Mouse (Mus musculus) liver, embryonic 14.5 days (tissue): ENCODE measurements around the gene Nol11. TPM values are rescaled to one million over a fixed set of nuclear protein-coding genes. Genes with fewer than 3 reads are reported as not detected.

ENCODE experiments used
- ATAC-seq: fragments of 200-750 bp; cut with Nextera tagmentation; 2 replicates; pipeline ENCODE4 v1.8.0; 2017; ENCODE audit warnings: moderate number of reproducible peaks, mild to moderate bottlenecking, moderate library complexity; ENCODE audit not compliant: insufficient read depth
- DNase-seq, 3 experiments: peaks; one replicate each; pipeline ENCODE4 v3.0.0-alpha.2; 2012 to 2013; ENCODE audit warnings: low read depth in 3 of 3, low spot score in 3 of 3
- H3K27ac ChIP-seq: fragments of 300-500 bp; sonication (generic); 2 replicates; pipeline ENCODE4 v1.5.1; 2014; ENCODE audit warnings: moderate library complexity, mild to moderate bottlenecking, control low read depth, inconsistent platforms
- H3K27me3 ChIP-seq: fragments of 300-500 bp; sonication (generic); 2 replicates; pipeline ENCODE4 v1.6.1; 2014; ENCODE audit warnings: mild to moderate bottlenecking, low read length, moderate library complexity; ENCODE audit not compliant: control insufficient read depth, insufficient read depth
- H3K36me3 ChIP-seq: fragments of 300-500 bp; sonication (generic); replicated peaks from 2 replicates; pipeline ENCODE4 v1.6.1; 2014; ENCODE audit warnings: low read depth; ENCODE audit not compliant: control insufficient read depth, insufficient read depth
- H3K4me1 ChIP-seq, 2 experiments: fragments of 200-500 bp in 1 of 2; fragments of 300-500 bp in 1 of 2; sonication (generic) in 1 of 2; replicated peaks; 2 replicates each; pipeline ENCODE4 v1.6.1; 2012 to 2014; ENCODE audit warnings: antibody characterized with exemption in 1 of 2, inconsistent platforms in 1 of 2, low read length in 1 of 2; ENCODE audit not compliant: control insufficient read depth in 2 of 2, insufficient read depth in 2 of 2
- H3K4me2 ChIP-seq: fragments of 300-500 bp; sonication (generic); 2 replicates; pipeline ENCODE4 v1.6.1; 2014; ENCODE audit warnings: low read depth, mild to moderate bottlenecking, control low read depth, moderate library complexity
- H3K4me3 ChIP-seq, 2 experiments: fragments of 200-500 bp in 1 of 2; fragments of 300-500 bp in 1 of 2; sonication (generic) in 1 of 2; 2 replicates each; pipeline ENCODE4 v1.5.1; 2012 to 2014; ENCODE audit warnings: low read depth in 2 of 2, low read length in 2 of 2, mild to moderate bottlenecking in 2 of 2, control low read depth in 1 of 2, inconsistent platforms in 1 of 2, moderate library complexity in 1 of 2; ENCODE audit not compliant: insufficient read depth in 1 of 2
- H3K9ac ChIP-seq: fragments of 300-500 bp; sonication (generic); replicated peaks from 2 replicates; pipeline ENCODE4 v1.6.1; 2014; ENCODE audit warnings: mild to moderate bottlenecking, control low read depth, moderate library complexity
- H3K9me3 ChIP-seq: fragments of 300-500 bp; sonication (generic); 2 replicates; pipeline ENCODE4 v1.6.1; 2016; ENCODE audit warnings: low read length, mixed read lengths; ENCODE audit not compliant: control insufficient read depth
- CTCF ChIP-seq: IDR thresholded peaks from 2 replicates; pipeline ENCODE4 v1.5.1; 2016; ENCODE audit warnings: antibody characterized with exemption, low read depth, control low read depth
- EP300 ChIP-seq: IDR thresholded peaks from 2 replicates; pipeline ENCODE4 v1.6.1; 2016; ENCODE audit warnings: antibody characterized with exemption, low read depth
- WGBS: fragments of 180-500 bp; shearing (Covaris S2); extraction: QIAGEN DNeasy Blood & Tissue Kit; methylation state at CpG from one replicate; pipeline ENCODE4 v1.1.7; 2014; ENCODE audit not compliant: insufficient replicate concordance; 5-methylcytosine and 5-hydroxymethylcytosine counted together
- polyA plus RNA-seq, 2 experiments: library from polyadenylated mRNA; depleted of rRNA in 1 of 2; stranded (reverse) in 1 of 2; unstranded in 1 of 2; fragments of >200 nt; fragmentation: Nextera tagmentation in 1 of 2; extraction: Ambion mirVana in 1 of 2; gene quantifications; 2 replicates each; pipeline versions ENCODE4 v1.2.1 to v1.2.3; 2012 to 2014

Nol11 gene
- polyA plus RNA-seq (2012; rRNA removed) (7.0 and 11.3 TPM in 2 replicates), polyA plus RNA-seq (2014; fragmentation: Nextera tagmentation; extraction: Ambion mirVana) (19.9 and 20.5 TPM in 2 replicates)

DNA sequence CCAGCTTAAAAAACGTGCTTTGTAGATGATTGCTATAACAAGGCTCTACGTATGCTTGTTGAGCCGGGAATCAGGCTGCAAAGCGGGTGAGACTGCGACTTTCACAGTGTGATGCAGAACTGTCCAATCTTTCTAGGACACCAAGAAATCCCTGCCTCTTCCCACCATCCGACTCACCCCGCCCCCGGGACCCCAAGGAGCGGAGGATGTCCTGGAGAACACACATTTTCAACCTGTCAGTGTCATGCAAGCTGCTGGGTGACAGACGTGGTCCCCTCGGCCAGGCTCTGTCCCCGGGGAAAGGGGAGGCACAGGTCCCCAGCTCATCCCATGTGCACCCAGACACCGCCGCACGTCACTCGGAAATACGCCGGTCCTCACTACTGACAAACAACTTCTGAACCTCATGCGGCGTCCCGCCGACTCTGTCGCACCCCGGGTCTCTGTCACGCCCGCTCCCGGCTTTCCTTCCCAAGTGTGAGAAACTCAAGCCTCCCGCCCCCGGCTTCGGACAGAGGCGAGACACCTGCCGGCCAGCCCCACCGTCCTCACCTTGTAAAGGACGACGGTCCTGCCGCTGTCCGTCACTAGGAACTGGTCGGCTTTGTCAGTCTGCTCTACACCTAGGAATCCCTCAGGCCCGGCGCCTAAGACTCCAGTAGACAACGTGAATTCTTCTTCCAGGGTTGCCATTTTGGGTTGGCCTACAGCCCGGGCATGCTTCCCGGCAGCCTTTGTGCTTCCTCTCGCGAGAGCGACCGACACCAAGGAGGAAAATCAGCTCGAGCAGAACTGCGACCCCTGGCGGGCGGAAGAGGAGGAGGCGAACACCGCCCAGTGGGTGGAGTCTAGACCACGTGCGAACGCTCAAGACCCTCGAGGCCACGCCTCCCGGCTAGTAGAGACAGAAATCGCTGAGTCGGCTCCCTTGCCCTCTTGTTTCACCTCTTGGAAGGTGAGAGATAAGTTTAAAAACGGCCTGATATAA is at the start of gene Nol11:
Gene Nol11, minus strand, starts transcription at position 817 of the 988 bp plus-strand sequence.
- ATAC-seq (peak; percentile 93), DNase-seq (peak; percentile 95 to 97 (median 97))
- Histone ChIP-seq H3K4me2 (peak within 1 kb of the TSS; percentile 93), H3K9ac (peak within 1 kb of the TSS; percentile 90), H3K27ac (peak within 1 kb of the TSS; percentile 55), H3K4me3 (peak within 1 kb of the TSS; percentile 87 to 88), H3K9me3 (no peaks in the 10 kb centered on the region), H3K27me3 (no peaks in the 10 kb centered on the region), H3K36me3 (peaks cover 17% of the 10 kb centered on the region), H3K4me1 (peaks cover 4 to 6% of the 10 kb centered on the region in 2 experiments)
- under 1% methylated on average over 62 of the region's 62 CpGs for WGBS
- peak; percentile 99 for TF ChIP-seq CTCF
- peak; percentile 66 for TF ChIP-seq EP300

DNA sequence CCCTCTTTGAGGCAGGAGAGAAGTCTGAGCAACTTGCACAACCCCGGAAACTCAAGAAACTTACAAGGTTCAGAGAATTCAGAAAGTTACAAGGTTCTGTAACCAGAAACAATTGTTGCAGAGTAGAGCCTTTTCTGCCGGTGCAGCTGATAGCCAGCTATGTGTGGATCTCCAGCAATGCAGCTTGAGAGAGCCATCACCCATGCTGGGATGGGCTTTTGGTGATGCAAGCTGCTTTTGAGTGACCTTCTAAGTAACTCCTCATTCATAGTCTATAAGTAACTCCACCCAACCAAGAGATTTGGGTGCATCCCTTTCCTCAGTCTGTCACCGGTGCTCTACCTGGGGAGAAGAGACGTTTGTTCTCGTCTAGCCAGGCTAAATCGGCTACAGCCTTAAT is 49.3 kb upstream of the Nol11 start:
- no peak overlapping the region for H3K27ac ChIP-seq
- no peak overlapping the region for H3K4me2 ChIP-seq
- no peak for DNase-seq
- no peaks in the 10 kb centered on the region for H3K9me3 ChIP-seq
- no peak for ATAC-seq
- no peaks in the 10 kb centered on the region for H3K36me3 ChIP-seq
- H3K9ac ChIP-seq = no peak overlapping the region
- no peaks in the 10 kb centered on the region for H3K27me3 ChIP-seq
- no peaks in the 10 kb centered on the region for H3K4me1 ChIP-seq
- 83% methylated on average over 6 of the region's 6 CpGs for WGBS
- TF ChIP-seq CTCF (no peak), EP300 (no peak)
- H3K4me3 ChIP-seq = no peak overlapping the region

- Histone ChIP-seq H3K9me3 (no peaks in the 10 kb centered on the region), H3K4me3 (no peak overlapping the region), H3K4me1 (no peaks in the 10 kb centered on the region), H3K36me3 (no peaks in the 10 kb centered on the region), H3K9ac (no peak overlapping the region), H3K27me3 (no peaks in the 10 kb centered on the region), H3K4me2 (no peak overlapping the region), H3K27ac (no peak overlapping the region)
- 77% methylated on average over 4 of the region's 4 CpGs for WGBS
- DNase-seq (no peak), ATAC-seq (no peak)
- no peak for TF ChIP-seq EP300
- TF ChIP-seq CTCF = no peak
Observed at GRCm38 (mm10) chr11:107237532-107237931, 48.4 kb upstream of the Nol11 start.

DNA sequence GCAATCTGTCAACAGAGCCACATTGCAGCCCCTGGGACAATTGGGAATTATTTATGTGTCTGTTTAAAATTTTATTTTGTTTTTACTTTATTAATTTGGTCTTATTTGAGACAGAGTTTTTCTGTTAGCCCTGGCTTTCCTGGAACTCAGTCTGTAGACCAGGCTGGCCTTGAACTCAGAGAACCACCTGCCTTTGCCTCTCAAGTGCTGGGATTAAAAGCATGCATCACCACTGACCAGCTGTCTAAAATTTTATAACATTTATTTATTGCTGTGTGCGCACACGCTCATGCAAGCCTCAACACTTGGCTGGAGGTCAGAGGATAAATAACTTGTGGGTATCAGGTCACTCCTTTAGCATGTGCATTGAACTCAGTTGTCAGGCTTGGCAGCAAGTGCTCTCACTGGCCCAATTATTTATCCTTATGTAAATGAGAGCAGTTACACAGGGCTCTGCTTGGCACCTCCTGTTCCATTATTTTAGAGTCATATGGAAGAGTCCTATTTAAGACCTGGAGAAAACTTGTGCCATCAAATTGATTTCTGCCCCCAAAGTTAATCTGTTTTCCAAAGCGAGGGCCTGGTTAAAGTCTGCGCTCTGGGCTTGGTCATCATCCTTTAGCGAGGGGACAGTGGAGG is 44.2 kb upstream of the Nol11 start:
- Histone ChIP-seq H3K9ac (no peak overlapping the region), H3K9me3 (no peaks in the 10 kb centered on the region), H3K4me2 (no peak overlapping the region), H3K36me3 (no peaks in the 10 kb centered on the region), H3K27ac (no peak overlapping the region), H3K27me3 (no peaks in the 10 kb centered on the region), H3K4me3 (no peak overlapping the region), H3K4me1 (no peaks in the 10 kb centered on the region)
- no peak for ATAC-seq
- 89% methylated on average over 5 of the region's 5 CpGs for WGBS
- DNase-seq = no peak
- TF ChIP-seq EP300 (no peak), CTCF (no peak)

DNA sequence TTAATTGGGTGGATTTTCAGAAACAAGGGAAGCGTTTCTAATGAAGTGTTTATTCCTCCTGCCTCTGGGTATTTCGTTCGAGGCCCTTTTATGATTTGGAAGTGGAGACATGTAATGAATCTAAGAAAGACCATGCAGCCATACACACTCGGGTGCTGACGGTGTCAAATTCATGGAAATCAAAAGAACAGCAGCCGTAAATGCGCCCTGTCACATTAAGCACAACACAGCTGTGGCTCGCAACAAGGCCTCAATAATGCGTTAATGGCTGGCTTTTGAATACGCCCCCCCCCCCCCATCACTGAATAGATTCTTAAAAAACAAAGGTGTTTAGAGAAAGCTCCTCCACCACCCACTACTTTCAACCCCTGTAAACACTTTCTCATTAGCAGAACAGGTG is 40.9 kb upstream of the Nol11 start:
- Histone ChIP-seq H3K27ac (no peak overlapping the region), H3K4me3 (no peak overlapping the region), H3K9me3 (no peaks in the 10 kb centered on the region), H3K9ac (no peak overlapping the region), H3K4me2 (no peak overlapping the region), H3K27me3 (no peaks in the 10 kb centered on the region), H3K36me3 (no peaks in the 10 kb centered on the region), H3K4me1 (no peaks in the 10 kb centered on the region)
- no peak for DNase-seq
- TF ChIP-seq CTCF (no peak), EP300 (no peak)
- WGBS = 85% methylated on average over 10 of the region's 10 CpGs
- no peak for ATAC-seq
